Mouse (Mus musculus) liver, embryonic 14.5 days (tissue): ENCODE results near the gene Tcp11x2.

ENCODE experiments used
- CTCF ChIP-seq: IDR thresholded peaks from 2 replicates; pipeline ENCODE4 v1.5.1; 2016; ENCODE audit warnings: antibody characterized with exemption, low read depth, control low read depth
- EP300 ChIP-seq: IDR thresholded peaks from 2 replicates; pipeline ENCODE4 v1.6.1; 2016; ENCODE audit warnings: antibody characterized with exemption, low read depth

- TF ChIP-seq EP300 = no peak
- no peak for TF ChIP-seq CTCF
These were observed 11.7 kb downstream of the Tcp11x2 start for GRCm38 (mm10) chrX:135681858-135682257.
